In genomic region chr9:60713616-60714015, GRCm38 (mm10) we compare ENCODE assay signal across 8 mouse cellular contexts. TPM values are rescaled to one million over a fixed set of nuclear protein-coding genes. Genes with fewer than 3 reads are reported as not detected.
DNase-seq lines count a peak whose midpoint lies in the region; ATAC-seq and TF ChIP-seq lines count a peak whose summit lies in the region.

No protein-coding gene starts in this region.

- TF ChIP-seq EP300 in ES-Bruce4 (IDR thresholded peaks at IDR 0.05; ENCODE audit: insufficient read depth, low read depth, low read length) = no peak

- no peaks in the 10 kb centered on the region for H3K9me3 ChIP-seq in ES-Bruce4 (replicated peaks; ENCODE audit: control insufficient read depth, insufficient read depth, low read length, poor library complexity, severe bottlenecking)
- no peaks in the 10 kb centered on the region for H3K9me3 ChIP-seq in forebrain, embryonic 16.5 days (ENCODE audit: control insufficient read depth, low read length)
- H3K9me3 ChIP-seq in liver, embryonic 13.5 days (replicated peaks) = no peaks in the 10 kb centered on the region

- no peak for TF ChIP-seq POLR2A in ES-Bruce4 (IDR thresholded peaks at IDR 0.05; ENCODE audit: insufficient read depth, low read length)

- H3K4me2 ChIP-seq in forebrain, embryonic 16.5 days (ENCODE audit: low read length) = peak overlapping the region; percentile 95
- H3K4me2 ChIP-seq in liver, embryonic 13.5 days = peak overlapping the region; percentile 65

- H3K27ac ChIP-seq in ES-Bruce4 (ENCODE audit: insufficient read depth, low read length) = no peak overlapping the region
- no peak overlapping the region for H3K27ac ChIP-seq in forebrain, embryonic 16.5 days (ENCODE audit: low read length)
- no peak overlapping the region for H3K27ac ChIP-seq in liver, embryonic 13.5 days

- no peak for TF ChIP-seq CTCF in ES-Bruce4 (IDR thresholded peaks at IDR 0.05; ENCODE audit: low read depth, low read length)

- peak overlapping the region; percentile 61; the same call in 1 of the 2 replicates for H3K9ac ChIP-seq in ES-Bruce4 (ENCODE audit: low read depth, poor library complexity, severe bottlenecking)
- H3K9ac ChIP-seq in forebrain, embryonic 16.5 days (replicated peaks; ENCODE audit: low read depth, low read length) = peak overlapping the region; percentile 85
- no peak overlapping the region for H3K9ac ChIP-seq in liver, embryonic 13.5 days

- H3K4me1 ChIP-seq in ES-Bruce4 (ENCODE audit: control insufficient read depth, insufficient read depth, low read length) = no peaks in the 10 kb centered on the region
- H3K4me1 ChIP-seq in forebrain, embryonic 16.5 days (replicated peaks; ENCODE audit: control insufficient read depth, insufficient read depth, low read length) = peaks cover 12% of the 10 kb centered on the region; the same call in 1 of the 2 replicates
- no peaks in the 10 kb centered on the region for H3K4me1 ChIP-seq in liver, embryonic 13.5 days (replicated peaks)

- no peaks in the 10 kb centered on the region for H3K36me3 ChIP-seq in ES-Bruce4 (ENCODE audit: control insufficient read depth, insufficient read depth, low read length, poor library complexity, severe bottlenecking)
- H3K36me3 ChIP-seq in forebrain, embryonic 16.5 days (ENCODE audit: control insufficient read depth, insufficient read depth) = no peaks in the 10 kb centered on the region
- H3K36me3 ChIP-seq in liver, embryonic 13.5 days = no peaks in the 10 kb centered on the region

- no peak for DNase-seq in frontal cortex, adult 2 months (ENCODE audit: extremely low spot score in 1 of 2, low spot score in 1 of 2)
- no peak for DNase-seq in liver, embryonic 13.5 days
- DNase-seq in thymus, postnatal 36 days = no peak
- DNase-seq in adrenal gland, adult 18-20 months (ENCODE audit: low spot score in 2 of 2) = no peak
- DNase-seq in left cerebral cortex, postnatal 14 days (ENCODE audit: low spot score in 2 of 2) = no peak

- H3K27me3 ChIP-seq in ES-Bruce4 (ENCODE audit: control insufficient read depth, insufficient read depth, low read length, poor library complexity, severe bottlenecking) = no peaks in the 10 kb centered on the region
- H3K27me3 ChIP-seq in forebrain, embryonic 16.5 days (replicated peaks; ENCODE audit: control insufficient read depth, insufficient read depth, low read length) = no peaks in the 10 kb centered on the region
- H3K27me3 ChIP-seq in liver, embryonic 13.5 days = peaks cover 30% of the 10 kb centered on the region

- ATAC-seq in frontal cortex, adult (ENCODE audit: low TSS enrichment) = 0 out of 2 replicates have a peak, but pooled peaks have one; percentile 5
- no peak for ATAC-seq in forebrain, embryonic 16.5 days
- ATAC-seq in liver, embryonic 13.5 days (ENCODE audit: low read depth) = no peak

- peak overlapping the region; percentile 81; the same call in 1 of the 2 replicates for H3K4me3 ChIP-seq in ES-Bruce4 (ENCODE audit: low read depth, low read length)
- H3K4me3 ChIP-seq in forebrain, embryonic 16.5 days (replicated peaks; ENCODE audit: low read length) = peak overlapping the region; percentile 60
- peak overlapping the region; percentile 48; the same call in 1 of the 2 replicates for H3K4me3 ChIP-seq in liver, embryonic 13.5 days (replicated peaks)

- WGBS in forebrain, embryonic 16.5 days = 33% methylated on average over 4 of the region's 4 CpGs
- 26% methylated on average over 4 of the region's 4 CpGs for WGBS in liver, embryonic 13.5 days (ENCODE audit: insufficient replicate concordance)

- intact Hi-C loops in left cerebral cortex, postnatal 14 days (cut with DNase I) = no loop called here

RNA-seq across cellular contexts. Expression of gene Larp6, which starts 0.8 kb away (rescaled TPM):
- polyA plus RNA-seq in frontal cortex, adult 2 months (2012; rRNA removed) = 24.1 and 25.2 TPM in 2 replicates
- 0.37 TPM in 1 of 2 replicates, not detected in the other for polyA plus RNA-seq in ES-Bruce4 (2011; ENCODE audit: insufficient read depth, insufficient read length, low read depth, missing spikeins)
- polyA plus RNA-seq in forebrain, embryonic 16.5 days (2015; fragmentation: Nextera tagmentation; extraction: Ambion mirVana) = 8.4 and 10.3 TPM in 2 replicates
- polyA plus RNA-seq in liver, embryonic 13.5 days (2015; fragmentation: Nextera tagmentation; extraction: Ambion mirVana) = 0.06 and 0.08 TPM in 2 replicates
- total RNA-seq in adrenal gland, adult 18-20 months (2021) = 1 to 10 TPM; 2.5 to 3.5 TPM
- total RNA-seq in left cerebral cortex, postnatal 14 days (2021) = 10 to 100 TPM; 34.8 to 35.5 TPM

RNA-seq across cellular contexts. Expression of gene Lrrc49, which starts 25.7 kb away (rescaled TPM):
- polyA plus RNA-seq in frontal cortex, adult 2 months (2012; rRNA removed) = 65.1 and 67.9 TPM in 2 replicates
- 3.6 and 5.7 TPM in 2 replicates for polyA plus RNA-seq in ES-Bruce4 (2011; ENCODE audit: insufficient read depth, insufficient read length, low read depth, missing spikeins)
- polyA plus RNA-seq in forebrain, embryonic 16.5 days (2015; fragmentation: Nextera tagmentation; extraction: Ambion mirVana) = 63.5 and 72.6 TPM in 2 replicates
- polyA plus RNA-seq in liver, embryonic 13.5 days (2015; fragmentation: Nextera tagmentation; extraction: Ambion mirVana) = 1.2 and 1.3 TPM in 2 replicates
- total RNA-seq in adrenal gland, adult 18-20 months (2021) = 10 to 100 TPM; 11.1 to 12.4 TPM
- 10 to 100 TPM; 71.7 to 75.8 TPM for total RNA-seq in left cerebral cortex, postnatal 14 days (2021)
